Mouse (Mus musculus) liver, postnatal 0 days (tissue): ENCODE results near the gene Ptpn7.

Experiments used
- CTCF ChIP-seq: sonication (generic); IDR thresholded peaks from 2 replicates; pipeline ENCODE4 v1.5.1; 2016; ENCODE audit warnings: antibody characterized with exemption, low read depth
- EP300 ChIP-seq: IDR thresholded peaks from 2 replicates; pipeline ENCODE4 v1.6.1; 2016; ENCODE audit warnings: antibody characterized with exemption, low read depth, mild to moderate bottlenecking

DNA sequence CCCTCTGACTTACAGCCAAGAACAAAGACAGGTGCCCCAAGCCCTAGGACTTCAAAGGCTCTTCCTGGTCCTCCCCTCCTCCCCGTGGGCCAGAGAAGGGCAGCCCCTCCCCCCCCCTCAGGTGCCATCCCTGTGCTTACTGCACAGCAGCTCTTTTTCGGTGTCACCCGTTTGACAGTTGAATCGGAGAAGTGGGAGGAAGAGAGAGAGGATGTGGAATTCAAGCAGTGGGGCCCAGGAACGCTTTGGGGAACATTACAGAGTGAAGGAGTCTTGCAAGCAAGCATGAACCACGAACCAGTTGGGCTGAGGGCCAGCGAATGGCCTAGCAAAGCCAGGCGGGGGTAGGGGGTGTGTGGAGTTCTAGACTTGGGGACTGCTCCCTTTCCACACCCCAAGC is 940 bp upstream of the Ptpn7 start:
- TF ChIP-seq CTCF: no peak
- no peak for TF ChIP-seq EP300
